Mouse (Mus musculus) MEL (cell line): ENCODE results near the gene Msh3. TPM values are rescaled to one million over a fixed set of nuclear protein-coding genes. Genes with fewer than 3 reads are reported as not detected.
A peak's percentile ranks its signal among the peaks of the same experiment; 100 is the strongest.

Experiments used
- DNase-seq: peaks from one replicate; pipeline ENCODE4 v3.0.0; 2011; ENCODE audit warnings: low read depth, low spot score
- H3K27ac ChIP-seq: 2 replicates; pipeline ENCODE4 v1.5.1; 2012; ENCODE audit warnings: low read depth, mild to moderate bottlenecking, control low read depth, low read length, moderate library complexity; ENCODE audit not compliant: control insufficient read depth
- H3K27me3 ChIP-seq, 2 experiments: fragments of 150-350 bp in 1 of 2; sonication (generic) in 1 of 2; 2 replicates each; pipeline ENCODE4 v1.6.1; 2012; ENCODE audit warnings: low read length in 2 of 2, mild to moderate bottlenecking in 2 of 2, improper control_type of control experiment in 1 of 2, moderate library complexity in 1 of 2; ENCODE audit not compliant: insufficient read depth in 2 of 2, control insufficient read depth in 1 of 2
- H3K36me3 ChIP-seq, 2 experiments: 2 replicates each; pipeline ENCODE4 v1.6.1; 2012 to 2014; ENCODE audit warnings: low read length in 2 of 2, improper control_type of control experiment in 1 of 2, inconsistent platforms in 1 of 2, mild to moderate bottlenecking in 1 of 2; ENCODE audit not compliant: insufficient read depth in 2 of 2, control insufficient read depth in 1 of 2
- H3K4me1 ChIP-seq, 2 experiments: fragments of 150-350 bp in 1 of 2; sonication (generic) in 1 of 2; 2 replicates each; pipeline ENCODE4 v1.6.1; 2012; ENCODE audit warnings: low read length in 2 of 2, improper control_type of control experiment in 1 of 2, mild to moderate bottlenecking in 1 of 2; ENCODE audit not compliant: insufficient read depth in 2 of 2, control insufficient read depth in 1 of 2
- H3K4me3 ChIP-seq, 2 experiments: fragments of 150-350 bp in 1 of 2; sonication (generic) in 1 of 2; 2 replicates each; pipeline ENCODE4 v1.5.1; 2012; ENCODE audit warnings: low read depth in 2 of 2, low read length in 2 of 2, mild to moderate bottlenecking in 2 of 2, moderate library complexity in 2 of 2, control low read depth in 1 of 2, improper control_type of control experiment in 1 of 2; ENCODE audit not compliant: control insufficient read depth in 1 of 2, insufficient read depth in 1 of 2
- H3K79me2 ChIP-seq: 2 replicates; pipeline ENCODE4 v1.6.1; 2012; ENCODE audit warnings: mild to moderate bottlenecking, low read length, moderate library complexity; ENCODE audit not compliant: control insufficient read depth, poor library complexity, insufficient read depth
- H3K9ac ChIP-seq: 2 replicates; pipeline ENCODE4 v1.6.1; 2012; ENCODE audit warnings: low read depth, mild to moderate bottlenecking, control low read depth, low read length, moderate library complexity; ENCODE audit not compliant: control insufficient read depth, poor library complexity, severe bottlenecking
- H3K9me3 ChIP-seq: fragments of 150-350 bp; sonication (generic); replicated peaks from 2 replicates; pipeline ENCODE4 v1.6.1; 2012; ENCODE audit warnings: mild to moderate bottlenecking, low read length, improper control_type of control experiment, moderate library complexity; ENCODE audit not compliant: insufficient read depth
- BHLHE40 ChIP-seq: IDR thresholded peaks from 2 replicates; pipeline ENCODE4 v1.6.1; 2012; ENCODE audit warnings: low read depth, mild to moderate bottlenecking, inconsistent platforms, low read length, improper control_type of control experiment, borderline replicate concordance
- CHD1 ChIP-seq: IDR thresholded peaks from 2 replicates; pipeline ENCODE4 v1.6.1; 2012; ENCODE audit warnings: low read depth, mild to moderate bottlenecking, inconsistent platforms, low read length, improper control_type of control experiment
- CHD2 ChIP-seq: IDR thresholded peaks from 2 replicates; pipeline ENCODE4 v1.6.1; 2011; ENCODE audit warnings: low read length, improper control_type of control experiment
- CTCF ChIP-seq, 3 experiments: IDR thresholded peaks in 2 of 3; conservative IDR thresholded peaks in 1 of 3; 2 replicates each; pipeline ENCODE4 v1.5.1; 2011 to 2012; ENCODE audit warnings: low read length in 3 of 3, low read depth in 2 of 3, mild to moderate bottlenecking in 2 of 3, improper control_type of control experiment in 1 of 3, inconsistent platforms in 1 of 3, mixed read lengths in 1 of 3, moderate library complexity in 1 of 3; ENCODE audit not compliant: control insufficient read depth in 1 of 3, insufficient read depth in 1 of 3, poor library complexity in 1 of 3, severe bottlenecking in 1 of 3
- EP300 ChIP-seq, 2 experiments: IDR thresholded peaks; 2 replicates each; pipeline ENCODE4 v1.6.1; 2011; ENCODE audit warnings: improper control_type of control experiment in 2 of 2, low read length in 2 of 2, low read depth in 1 of 2, mild to moderate bottlenecking in 1 of 2
- GABPA ChIP-seq: IDR thresholded peaks from 2 replicates; pipeline ENCODE4 v1.6.1; 2012; ENCODE audit warnings: low read depth, mild to moderate bottlenecking, inconsistent platforms, low read length, improper control_type of control experiment, moderate library complexity
- GATA1 ChIP-seq: IDR thresholded peaks from 2 replicates; pipeline ENCODE4 v1.6.1; 2011; ENCODE audit warnings: low read depth, low read length, improper control_type of control experiment
- KAT2A ChIP-seq: conservative IDR thresholded peaks from 2 replicates; pipeline ENCODE4 v1.6.1; 2012; ENCODE audit warnings: low read depth, low read length, improper control_type of control experiment, inconsistent platforms
- MAZ ChIP-seq: IDR thresholded peaks from 2 replicates; pipeline ENCODE4 v1.6.1; 2012; ENCODE audit warnings: low read depth, mild to moderate bottlenecking, inconsistent platforms, low read length, improper control_type of control experiment
- MXI1 ChIP-seq: IDR thresholded peaks from 2 replicates; pipeline ENCODE4 v1.6.1; 2011; ENCODE audit warnings: mild to moderate bottlenecking, low read depth, low read length, improper control_type of control experiment
- MYB ChIP-seq: IDR thresholded peaks from 2 replicates; pipeline ENCODE4 v1.6.1; 2011; ENCODE audit warnings: mild to moderate bottlenecking, low read depth, low read length, improper control_type of control experiment
- MYC ChIP-seq: IDR thresholded peaks from 2 replicates; pipeline ENCODE4 v1.6.1; 2011; ENCODE audit warnings: low read depth, mild to moderate bottlenecking, low read length, improper control_type of control experiment, moderate library complexity
- NELFE ChIP-seq: IDR thresholded peaks from 2 replicates; pipeline ENCODE4 v1.6.1; 2011; ENCODE audit warnings: low read depth, low read length, improper control_type of control experiment
- POLR2AphosphoS2 ChIP-seq: IDR thresholded peaks from 2 replicates; pipeline ENCODE4 v1.6.1; 2011; ENCODE audit warnings: low read length, improper control_type of control experiment
- SMC3 ChIP-seq: IDR thresholded peaks from 2 replicates; pipeline ENCODE4 v1.6.1; 2011; ENCODE audit warnings: low read depth, low read length, improper control_type of control experiment
- TAL1 ChIP-seq: IDR thresholded peaks from 2 replicates; pipeline ENCODE4 v1.6.1; 2012; ENCODE audit warnings: mild to moderate bottlenecking, inconsistent platforms, low read length, moderate library complexity, mixed read lengths
- UBTF ChIP-seq: IDR thresholded peaks from 2 replicates; pipeline ENCODE4 v1.6.1; 2012; ENCODE audit warnings: low read depth, mild to moderate bottlenecking, inconsistent platforms, low read length, improper control_type of control experiment, moderate library complexity, borderline replicate concordance; ENCODE audit not compliant: insufficient read depth
- USF1 ChIP-seq: IDR thresholded peaks from 2 replicates; pipeline ENCODE4 v1.6.1; 2014; ENCODE audit warnings: low read depth, mild to moderate bottlenecking, inconsistent platforms, low read length, improper control_type of control experiment, moderate library complexity
- USF2 ChIP-seq, 2 experiments: IDR thresholded peaks; 2 replicates each; pipeline ENCODE4 v1.6.1; 2011 to 2012; ENCODE audit warnings: improper control_type of control experiment in 2 of 2, low read length in 2 of 2, borderline replicate concordance in 1 of 2, inconsistent platforms in 1 of 2, low read depth in 1 of 2, mild to moderate bottlenecking in 1 of 2; ENCODE audit not compliant: insufficient read depth in 1 of 2
- ZNF384 ChIP-seq: IDR thresholded peaks from 2 replicates; pipeline ENCODE4 v1.6.1; 2012; ENCODE audit warnings: low read depth, mild to moderate bottlenecking, inconsistent platforms, low read length, improper control_type of control experiment
- polyA plus RNA-seq, 2 experiments: library from polyadenylated mRNA; stranded (reverse) in 1 of 2; unstranded in 1 of 2; fragments of >175 nt in 1 of 2; fragments of >200 nt in 1 of 2; gene quantifications; 2 replicates each; pipeline versions ENCODE4 v1.2.1 to v1.2.4; 2012; ENCODE audit warnings: low replicate concordance in 2 of 2, low read depth in 1 of 2; ENCODE audit not compliant: insufficient read length in 2 of 2, insufficient read depth in 1 of 2, missing spikeins in 1 of 2
- total RNA-seq: library from RNA; depleted of rRNA; stranded (reverse); fragments of 300-350 nt; gene quantifications from 2 replicates; pipeline ENCODE4 v1.2.3, GENCODE M21; 2012

Gene Msh3
- total and polyA plus RNA-seq, 3 experiments: 14.4 to 17.7 TPM; not detected in 1

- TF ChIP-seq MAZ (no peak; the same call in 1 of the 2 replicates), NELFE (peak; percentile 86), USF2 (IDR thresholded peaks at IDR 0.05; ENCODE audit: borderline replicate concordance in 1 of 2, insufficient read depth in 1 of 2, low read depth in 1 of 2, low read length in 2 of 2) (no peak), GABPA (no peak)
These were observed at the start of gene Msh3, which contains the start of gene Dhfr (continued) for GRCm38 (mm10) chr13:92354456-92355271.

GRCm38 (mm10) chr13:92403496-92403895 lies 48.7 kb upstream of the Msh3 start:
- H3K4me1 ChIP-seq: no peaks in the 10 kb centered on the region
- no peak for DNase-seq
- no peaks in the 10 kb centered on the region for H3K9me3 ChIP-seq
- H3K27me3 ChIP-seq: peaks cover 0 to 4% of the 10 kb centered on the region in 2 experiments; a peak in 2 of 4 replicates
- H3K9ac ChIP-seq: no peak overlapping the region
- H3K36me3 ChIP-seq: no peaks in the 10 kb centered on the region
- no peaks in the 10 kb centered on the region for H3K79me2 ChIP-seq
- no peak overlapping the region for H3K27ac ChIP-seq
- no peak for TF ChIP-seq CHD2
- H3K4me3 ChIP-seq: no peak overlapping the region

GRCm38 (mm10) chr13:92402063-92402462 lies 47.3 kb upstream of the Msh3 start:
- DNase-seq: no peak
- no peaks in the 10 kb centered on the region for H3K9me3 ChIP-seq
- no peaks in the 10 kb centered on the region for H3K79me2 ChIP-seq
- no peaks in the 10 kb centered on the region for H3K36me3 ChIP-seq
- no peak overlapping the region for H3K27ac ChIP-seq
- TF ChIP-seq ZNF384: no peak
- TF ChIP-seq SMC3: no peak
- TF ChIP-seq POLR2AphosphoS2: no peak
- no peak for TF ChIP-seq NELFE
- no peak for TF ChIP-seq MXI1
- no peak for TF ChIP-seq CTCF (IDR thresholded peaks at IDR 0.05 in 2 of 3, conservative IDR thresholded peaks at IDR 0.05 in 1 of 3; ENCODE audit: control insufficient read depth in 1 of 3, insufficient read depth in 1 of 3, low read depth in 2 of 3, low read length in 3 of 3, poor library complexity in 1 of 3, severe bottlenecking in 1 of 3)
- no peak for TF ChIP-seq TAL1
- TF ChIP-seq USF1: no peak
- no peak for TF ChIP-seq BHLHE40
- TF ChIP-seq EP300 (IDR thresholded peaks at IDR 0.05; ENCODE audit: low read depth in 1 of 2, low read length in 2 of 2): no peak
- TF ChIP-seq USF2 (IDR thresholded peaks at IDR 0.05; ENCODE audit: borderline replicate concordance in 1 of 2, insufficient read depth in 1 of 2, low read depth in 1 of 2, low read length in 2 of 2): no peak
- TF ChIP-seq MYC: no peak
- no peak for TF ChIP-seq UBTF
- no peak for TF ChIP-seq MYB
- no peak for TF ChIP-seq CHD2
- TF ChIP-seq GATA1: no peak
- no peak for TF ChIP-seq KAT2A
- no peak for TF ChIP-seq CHD1
- no peaks in the 10 kb centered on the region for H3K4me1 ChIP-seq
- no peak overlapping the region for H3K9ac ChIP-seq
- H3K4me3 ChIP-seq: no peak overlapping the region
- H3K27me3 ChIP-seq: peaks cover 0 to 4% of the 10 kb centered on the region in 2 experiments; a peak in 2 of 4 replicates
